Mouse (Mus musculus) adrenal gland, adult 18-20 months (tissue): Measurements from ENCODE around the gene Gm42417. TPM values are rescaled to one million over a fixed set of nuclear protein-coding genes. Genes with fewer than 3 reads are reported as not detected.

Source experiments
- DNase-seq, 2 experiments: peaks; one replicate each; pipeline ENCODE4 v3.0.0; 2021 to 2022; ENCODE audit warnings: low spot score in 2 of 2
- total RNA-seq, 2 experiments: library from RNA; stranded (reverse); gene quantifications; 1 replicate in 1 of 2; 2 replicates in 1 of 2; pipeline ENCODE4 v1.2.3; 2021

Gm42417 gene
- total RNA-seq, 2 experiments from 2014 or later = not detected

DNA sequence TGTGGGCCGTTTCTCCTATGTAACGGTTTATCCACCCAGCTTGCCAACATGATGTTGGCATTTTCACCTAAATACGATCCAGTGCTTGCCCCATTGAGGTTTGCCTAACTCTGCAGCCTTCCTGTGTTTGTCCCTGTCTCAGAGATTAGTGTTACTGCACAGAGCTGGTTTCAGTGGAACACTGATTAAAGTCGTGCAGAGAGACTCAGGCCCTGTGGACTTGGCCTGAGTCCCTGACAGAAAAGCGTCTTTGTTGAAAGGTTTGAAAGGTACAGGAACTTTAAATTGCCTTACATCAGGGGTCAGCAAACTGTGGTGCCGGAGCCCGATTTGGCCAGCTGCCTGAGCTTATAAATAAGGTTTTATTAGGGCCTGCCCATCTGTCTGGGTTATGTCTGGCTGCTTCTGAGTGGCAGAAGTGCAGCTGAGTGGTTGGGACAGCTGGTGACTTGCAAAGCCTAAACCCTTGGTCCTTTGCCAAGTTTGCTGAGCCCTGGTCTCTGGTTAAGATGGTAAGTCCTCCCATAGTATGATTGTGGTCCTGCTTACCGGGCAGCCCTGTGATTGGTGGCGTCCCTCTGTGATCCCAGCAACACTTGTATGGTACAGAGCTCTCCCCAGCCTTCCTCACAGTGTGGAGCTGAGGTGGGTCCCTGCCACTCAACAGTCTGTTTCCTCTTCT is 15.8 kb downstream of the Gm42417 start:
- no peak for DNase-seq

GRCm38 (mm10) chr1:36522210-36522609 is 17.0 kb downstream of the Gm42417 start:
- DNase-seq = no peak

- DNase-seq = no peak
Observed at GRCm38 (mm10) chr1:36519626-36520025, 19.6 kb downstream of the Gm42417 start.

- no peak for DNase-seq
Observed at GRCm38 (mm10) chr1:36518259-36518658, 21.0 kb downstream of the Gm42417 start.

- DNase-seq = no peak
Observed at GRCm38 (mm10) chr1:36513718-36514117, 25.5 kb downstream of the Gm42417 start.

DNA sequence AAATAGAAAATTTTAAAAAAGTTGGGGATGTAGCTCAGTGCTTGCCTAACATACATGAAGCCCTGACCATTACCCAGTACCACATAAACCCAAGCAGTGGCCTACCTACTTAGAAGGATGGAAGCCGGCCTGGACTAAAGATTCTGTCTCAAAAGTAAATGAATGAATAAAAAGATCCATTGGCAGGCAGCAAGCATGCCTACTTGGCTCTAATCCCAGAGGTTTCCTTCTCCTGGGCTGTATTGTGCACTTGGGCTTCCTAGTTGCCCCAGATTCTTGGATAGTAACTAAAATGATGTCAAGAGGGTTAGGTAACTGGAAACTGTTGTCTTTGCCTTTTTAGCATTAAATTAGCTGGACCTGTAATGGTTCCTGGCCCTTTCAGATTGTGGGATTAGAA is 25.9 kb downstream of the Gm42417 start:
- DNase-seq = no peak

DNA sequence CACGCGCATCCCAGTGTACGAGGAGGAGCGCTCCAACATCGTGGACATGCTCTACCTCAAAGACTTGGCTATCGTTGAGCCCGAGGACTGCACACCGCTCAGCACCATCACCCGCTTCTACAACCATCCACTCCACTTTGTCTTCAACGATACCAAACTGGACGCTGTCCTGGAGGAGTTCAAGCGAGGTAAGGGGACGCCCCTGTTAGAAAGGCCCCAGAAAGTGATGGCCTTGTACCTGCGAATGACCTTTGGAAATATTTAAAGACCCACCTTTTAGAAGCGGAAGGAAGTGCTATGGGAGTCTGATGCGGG is 26.3 kb downstream of the Gm42417 start:
- DNase-seq = no peak

- peak; percentile 41 to 56 for DNase-seq
Observed at GRCm38 (mm10) chr1:36512089-36512965, 26.9 kb downstream of the Gm42417 start.

- peak; percentile 99 for DNase-seq
Observed at GRCm38 (mm10) chr1:36511289-36512021, 27.8 kb downstream of the Gm42417 start, which contains the start of gene Cnnm3. Cnnm3 (plus strand) TSS chr1:36511867.

- no peak for DNase-seq
Observed at GRCm38 (mm10) chr1:36508238-36508637, 31.0 kb downstream of the Gm42417 start.

DNA sequence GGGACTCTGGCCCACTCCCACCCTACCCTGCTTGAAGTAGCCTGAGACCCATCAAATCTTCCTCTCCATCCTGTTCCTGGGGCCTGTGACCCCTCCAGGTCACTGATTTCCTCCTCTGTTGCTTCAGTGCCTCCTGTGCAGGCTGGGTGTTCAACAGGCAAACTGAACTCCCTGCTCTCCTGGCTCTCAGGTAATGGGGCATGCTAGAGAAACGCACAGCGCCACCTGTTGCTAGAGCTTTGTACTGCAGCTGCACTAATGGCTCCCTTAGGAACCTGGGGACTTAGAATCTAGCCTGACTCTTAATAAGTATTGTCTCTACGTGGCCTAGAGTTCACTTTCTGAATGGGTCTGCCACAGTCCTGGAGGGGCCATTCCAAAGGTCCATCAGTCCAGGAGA is 38.0 kb downstream of the Gm42417 start:
- DNase-seq = peak; percentile 70 to 76

DNA sequence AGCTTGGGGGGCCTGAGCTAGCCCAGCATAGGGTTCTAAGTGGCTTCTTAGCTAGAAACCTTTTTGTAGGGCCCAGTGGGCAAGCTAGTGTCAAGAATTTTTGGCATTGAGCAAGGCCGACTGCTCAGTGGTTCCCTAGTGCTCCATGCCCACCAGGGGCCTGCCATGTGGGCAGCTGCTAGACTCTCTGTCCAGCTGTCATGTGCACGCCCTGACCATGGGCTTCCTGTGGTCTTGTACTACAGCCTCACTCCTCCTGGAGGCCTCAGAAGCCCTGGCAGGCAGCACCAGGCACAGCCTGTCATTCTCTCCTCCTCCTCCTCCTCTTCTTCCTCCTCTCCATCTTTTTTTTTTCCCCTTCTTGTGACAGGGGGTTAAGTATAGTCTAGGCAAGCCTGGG is 41.9 kb downstream of the Gm42417 start:
- DNase-seq = no peak

DNA sequence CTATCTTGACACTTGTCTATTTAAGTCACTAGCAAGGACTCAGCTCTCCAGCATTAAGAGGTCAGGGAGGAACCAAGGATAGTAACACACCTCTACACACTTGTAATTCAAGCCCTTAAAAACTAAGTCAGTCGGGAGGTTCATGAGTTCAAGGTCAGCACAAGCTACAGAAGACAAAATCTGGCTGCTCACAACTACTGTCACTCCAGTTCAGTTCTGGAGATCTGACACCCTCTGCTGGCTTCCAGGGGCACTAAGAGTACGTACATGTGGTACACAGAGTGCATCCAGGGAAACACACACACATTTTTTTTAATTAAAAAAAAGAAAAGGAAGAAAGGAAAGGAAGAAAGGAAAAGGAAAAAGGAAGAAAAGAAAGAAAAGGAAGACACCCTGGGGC is 42.5 kb downstream of the Gm42417 start:
- DNase-seq = no peak

GRCm38 (mm10) chr1:36493299-36493698 is 45.9 kb downstream of the Gm42417 start:
- no peak for DNase-seq

GRCm38 (mm10) chr1:36492416-36493139 is 46.7 kb downstream of the Gm42417 start:
- DNase-seq = no peak

- DNase-seq = no peak
Observed at GRCm38 (mm10) chr1:36489661-36490060, 49.6 kb downstream of the Gm42417 start.

DNA sequence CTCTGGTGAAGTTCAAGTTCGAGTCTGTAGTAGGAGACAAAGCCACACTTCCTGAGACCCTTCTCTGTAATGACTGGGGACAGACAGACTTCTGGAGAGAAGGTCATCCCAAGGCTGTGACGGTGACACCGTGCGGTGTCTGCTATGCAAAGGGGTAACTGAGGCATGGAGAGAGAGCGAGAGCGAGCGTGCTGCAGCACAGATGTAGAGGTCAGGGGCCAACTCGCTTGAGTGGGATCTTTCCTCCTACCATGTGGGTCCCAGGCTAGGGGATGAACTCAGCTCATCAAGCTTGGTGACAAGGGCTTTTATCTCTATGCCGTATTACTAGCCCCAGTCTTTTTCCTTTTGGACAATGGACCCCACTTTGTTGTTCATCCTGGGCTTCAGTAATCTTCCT is 52.1 kb downstream of the Gm42417 start:
- DNase-seq = no peak

GRCm38 (mm10) chr1:36485080-36485479 is 54.1 kb downstream of the Gm42417 start:
- no peak for DNase-seq

GRCm38 (mm10) chr1:36483825-36484224 is 55.4 kb downstream of the Gm42417 start:
- DNase-seq = no peak
